Mouse (Mus musculus): Measurements from ENCODE around the gene Gm45062.

- TF ChIP-seq POLR2A (IDR thresholded peaks at IDR 0.05; ENCODE audit: low read depth, low read length) (no peak), CTCF (IDR thresholded peaks at IDR 0.05; ENCODE audit: borderline replicate concordance, insufficient read depth, low read length) (no peak)
These were observed 247.4 kb downstream of the Gm45062 start for GRCm38 (mm10) chr6:8506631-8507030.

Measured in embryonic fibroblast, embryonic 13.5 days (primary cell).